Mouse (Mus musculus): ENCODE results near the gene Efhd1.

Gene Efhd1

DNA sequence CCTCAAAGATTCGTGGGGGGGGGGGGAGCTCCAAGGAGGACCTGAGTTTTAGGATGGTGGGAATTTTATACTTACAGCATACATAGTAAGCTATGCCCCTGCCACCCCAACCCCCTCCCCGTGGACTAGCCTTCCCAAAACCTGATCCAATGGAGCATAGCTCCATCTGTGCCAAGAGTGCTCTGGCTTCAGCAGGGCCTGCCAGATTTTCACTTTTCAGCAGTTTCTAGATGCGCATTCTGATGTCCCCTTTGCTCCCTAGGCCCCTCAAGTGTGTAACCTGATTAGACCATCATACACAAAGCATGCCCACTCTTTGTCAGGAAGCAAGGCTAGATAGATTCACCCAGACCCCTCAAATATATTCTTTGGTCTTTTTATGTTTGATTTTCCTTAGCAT is 6.0 kb downstream of the Efhd1 start:
- no peak for DNase-seq (ENCODE audit: low read depth, low spot score)

DNA sequence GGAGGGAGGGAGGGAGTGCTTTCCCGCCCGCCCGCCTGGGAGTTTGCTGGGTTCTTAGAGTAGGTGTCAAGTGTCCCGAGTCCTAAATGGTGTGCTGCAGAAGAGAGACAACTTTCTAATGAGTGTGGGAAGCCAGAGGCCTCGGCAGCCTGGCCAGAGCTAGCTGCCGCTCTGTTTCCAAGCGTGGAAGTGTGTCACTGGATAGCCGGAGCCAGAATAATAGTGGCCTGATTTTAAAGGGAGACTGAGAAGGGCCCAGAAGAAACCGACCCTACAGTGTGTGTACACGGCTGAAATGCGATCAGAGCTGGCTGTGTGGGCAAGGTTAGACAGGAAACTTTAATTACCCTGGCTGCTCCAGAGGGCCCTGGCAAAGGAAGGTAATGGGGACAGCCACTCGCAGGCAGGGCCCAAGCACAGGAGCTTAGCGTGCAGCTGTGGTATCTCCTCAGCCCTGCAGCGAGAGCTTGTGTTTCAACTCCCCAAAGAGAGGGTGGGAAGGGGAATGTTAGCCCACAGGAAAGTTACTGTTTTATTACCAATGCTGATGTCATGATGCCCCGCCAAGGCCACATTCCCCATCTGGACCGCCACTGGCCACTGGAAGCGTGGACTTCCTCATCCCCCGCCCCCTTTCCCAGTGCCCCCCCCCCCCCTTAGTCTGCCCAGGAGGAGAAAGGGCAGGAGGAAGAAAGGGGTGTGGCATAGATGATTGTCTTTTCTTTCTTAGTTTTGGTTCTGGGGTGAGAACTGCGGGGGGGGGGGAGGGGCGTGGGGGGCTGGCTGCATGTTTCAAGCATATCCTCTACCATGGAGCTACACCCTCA is 6.7 kb downstream of the Efhd1 start:
- DNase-seq (ENCODE audit: low read depth, low spot score), result no peak

DNA sequence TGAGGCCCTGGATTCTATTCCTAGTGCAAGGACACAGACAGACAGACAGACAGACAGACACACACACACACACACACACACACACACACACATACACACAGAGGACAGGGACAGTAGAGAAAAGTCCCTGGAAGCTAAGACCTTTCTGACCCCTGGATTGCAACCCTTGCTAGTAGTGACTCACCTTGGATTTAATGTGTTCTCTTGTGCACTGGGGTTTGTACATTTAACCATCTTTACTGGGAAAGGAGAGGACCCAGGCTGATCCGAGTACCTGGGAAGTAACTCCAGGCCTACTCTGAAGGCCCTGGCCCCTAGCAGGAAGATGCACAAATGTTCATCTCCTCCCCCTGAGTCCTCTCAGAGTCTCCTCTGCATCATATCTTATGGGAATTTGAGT is 7.4 kb downstream of the Efhd1 start:
- DNase-seq (ENCODE audit: low read depth, low spot score), result no peak

DNA sequence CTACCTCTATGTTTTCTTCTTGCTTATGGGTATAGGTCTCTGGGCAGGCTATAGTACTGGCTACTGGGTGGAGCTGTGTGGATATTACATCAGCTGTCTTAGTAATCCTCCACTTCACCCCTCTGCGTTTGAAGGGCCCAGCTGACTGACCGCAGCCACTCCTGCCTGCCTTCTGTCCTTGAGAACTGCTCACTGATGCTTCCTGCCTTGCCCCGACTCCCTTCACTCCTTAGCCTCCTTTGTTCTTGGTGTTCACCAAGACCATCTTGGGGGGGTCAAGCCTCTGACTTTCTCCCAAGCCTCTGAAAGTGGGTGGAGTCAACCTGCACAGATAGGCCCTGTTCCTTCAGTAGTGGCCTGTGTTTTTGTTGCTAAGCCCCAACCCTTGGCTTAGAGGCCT is 8.3 kb downstream of the Efhd1 start:
- no peak for DNase-seq (ENCODE audit: low read depth, low spot score)

DNA sequence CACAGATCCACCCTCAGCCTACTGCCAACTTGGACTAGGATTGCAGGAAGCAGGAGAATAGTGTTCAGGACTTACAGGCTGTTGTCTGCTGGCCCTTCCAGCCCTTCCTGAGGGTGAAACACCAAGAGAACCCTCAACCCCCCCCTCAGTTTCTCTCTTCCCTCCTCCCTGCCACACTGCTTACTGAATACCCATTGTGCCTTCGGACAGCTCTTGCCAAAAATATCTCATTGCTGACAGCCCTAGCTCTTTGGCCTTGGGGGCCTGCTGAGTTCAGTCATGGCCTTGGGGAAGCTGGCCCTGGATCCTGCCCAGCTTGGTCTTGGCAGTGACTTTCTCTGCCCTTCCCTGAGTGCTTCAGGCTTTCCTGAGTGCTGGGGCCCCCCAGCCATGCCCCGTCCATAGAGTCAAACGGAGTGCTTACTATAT is 9.4 kb downstream of the Efhd1 start:
- no peak for DNase-seq (ENCODE audit: low read depth, low spot score)

DNA sequence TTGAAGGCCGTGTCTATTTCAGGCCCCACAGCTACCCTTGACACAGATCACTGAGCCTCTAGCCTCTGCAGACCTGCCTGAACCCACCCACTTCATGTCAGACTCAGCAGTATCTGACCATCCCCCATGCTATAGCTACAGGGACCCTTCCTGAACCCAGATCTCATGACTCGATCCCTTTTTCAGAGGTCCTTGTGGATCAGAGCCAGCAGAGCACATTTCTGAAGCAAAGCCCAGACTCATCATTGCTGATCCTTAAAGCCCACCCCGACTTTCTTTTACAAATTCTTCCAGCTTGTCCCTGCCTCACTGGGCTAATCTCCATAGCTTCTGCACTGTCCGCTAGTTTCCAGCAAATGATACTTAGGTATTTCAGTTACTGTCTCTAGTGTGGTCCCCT is 10.0 kb downstream of the Efhd1 start:
- no peak for DNase-seq (ENCODE audit: low read depth, low spot score)

DNA sequence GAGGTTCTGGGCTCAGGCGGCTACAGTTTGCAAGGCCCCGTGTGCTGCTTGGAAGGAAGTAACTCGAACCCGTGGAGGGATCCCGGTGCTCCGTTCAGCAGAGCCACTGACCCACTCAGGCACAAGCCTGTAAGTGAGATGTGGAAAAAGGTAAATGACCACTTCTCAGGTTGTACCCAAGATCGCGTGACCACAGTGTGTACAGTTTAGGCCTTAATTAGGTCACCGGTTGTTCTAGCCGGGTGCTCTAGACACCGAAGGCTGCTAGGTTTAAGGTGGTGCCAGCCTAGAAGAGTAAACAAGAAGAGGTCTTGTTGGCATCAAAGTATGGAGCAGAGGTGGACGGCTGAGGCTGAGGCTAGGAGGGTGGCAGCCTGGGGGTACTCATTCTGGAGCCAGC is 11.0 kb downstream of the Efhd1 start:
- no peak for DNase-seq (ENCODE audit: low read depth, low spot score)

DNA sequence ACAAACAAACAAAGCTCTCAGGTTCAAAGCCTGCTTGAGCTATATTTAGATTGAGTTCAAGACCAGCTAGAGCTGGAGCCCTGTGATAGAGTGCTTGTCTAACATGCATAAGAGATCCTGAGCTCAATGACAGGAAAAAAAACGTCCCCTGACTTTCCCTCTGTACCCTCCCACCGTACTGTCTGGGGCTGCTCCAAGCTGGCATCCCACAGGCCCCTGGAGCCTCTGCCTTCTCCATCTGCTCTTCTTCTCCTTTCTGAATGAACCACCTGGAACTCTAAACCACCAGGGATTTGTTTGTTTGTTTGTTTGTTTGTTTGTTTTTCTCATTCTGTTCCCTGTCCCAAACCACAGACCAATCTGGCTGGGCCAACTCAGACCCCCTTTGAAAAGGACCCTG is 11.9 kb downstream of the Efhd1 start:
- DNase-seq (ENCODE audit: low read depth, low spot score), result no peak

DNA sequence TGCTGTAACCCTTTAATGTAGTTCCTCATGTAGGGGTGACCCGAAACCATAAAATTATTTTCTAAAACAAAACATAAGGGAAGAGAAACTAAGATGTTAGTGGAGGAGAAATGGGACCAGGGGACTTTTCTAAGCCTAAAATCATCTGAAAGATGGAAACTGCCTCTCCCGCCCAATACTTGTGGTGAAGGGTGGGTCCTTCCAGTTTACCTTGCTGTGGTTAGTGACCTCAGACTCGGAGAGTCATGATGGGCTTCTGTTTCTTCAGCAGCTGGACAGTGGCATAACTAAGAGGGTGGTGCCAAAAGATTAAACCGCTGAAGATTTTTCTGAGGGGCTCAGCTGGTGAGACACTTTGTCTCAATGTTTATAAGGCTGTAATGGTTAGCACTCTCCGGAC is 16.1 kb downstream of the Efhd1 start:
- DNase-seq (ENCODE audit: low read depth, low spot score), result peak; percentile 36

DNA sequence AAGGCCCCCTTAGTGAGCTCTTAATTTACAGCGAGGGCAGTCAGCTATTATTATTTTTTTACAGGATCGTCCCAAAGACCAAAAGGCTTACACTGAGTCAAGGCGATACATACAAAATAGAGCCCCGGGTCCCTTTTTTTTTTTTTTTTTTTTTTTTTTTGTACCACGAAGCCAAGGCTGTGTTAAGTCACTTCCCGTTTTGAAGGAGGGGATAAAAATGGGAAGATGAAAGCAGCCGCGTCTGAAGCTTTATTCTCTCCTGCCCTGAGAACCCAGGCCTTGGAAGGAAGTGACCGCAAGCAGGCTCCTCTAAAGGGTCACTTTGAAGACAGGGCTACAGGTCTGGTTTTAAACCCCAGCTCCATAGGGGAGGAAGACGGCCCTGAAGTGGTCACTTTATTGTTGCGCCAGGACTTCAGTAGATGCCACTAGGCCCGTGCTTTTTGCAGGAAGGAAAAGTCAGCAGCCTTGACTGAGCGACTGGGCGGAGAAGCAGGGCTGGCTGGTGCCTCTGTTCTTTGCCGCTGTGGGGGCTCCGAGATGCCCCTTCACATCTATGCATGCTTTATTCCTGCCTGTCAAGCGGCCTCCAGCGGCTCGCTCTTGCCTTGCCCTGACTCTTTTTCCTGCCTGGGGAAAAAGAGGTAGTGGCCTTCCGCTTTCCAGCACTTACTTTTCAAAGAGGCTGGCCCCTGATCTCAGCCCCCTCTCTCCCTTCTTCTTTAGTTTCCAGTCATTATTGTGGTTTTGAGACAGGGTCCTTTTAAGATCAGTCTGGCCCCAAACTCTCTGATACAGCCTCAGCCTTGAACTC is 17.6 kb downstream of the Efhd1 start:
- DNase-seq (ENCODE audit: low read depth, low spot score), result no peak

DNA sequence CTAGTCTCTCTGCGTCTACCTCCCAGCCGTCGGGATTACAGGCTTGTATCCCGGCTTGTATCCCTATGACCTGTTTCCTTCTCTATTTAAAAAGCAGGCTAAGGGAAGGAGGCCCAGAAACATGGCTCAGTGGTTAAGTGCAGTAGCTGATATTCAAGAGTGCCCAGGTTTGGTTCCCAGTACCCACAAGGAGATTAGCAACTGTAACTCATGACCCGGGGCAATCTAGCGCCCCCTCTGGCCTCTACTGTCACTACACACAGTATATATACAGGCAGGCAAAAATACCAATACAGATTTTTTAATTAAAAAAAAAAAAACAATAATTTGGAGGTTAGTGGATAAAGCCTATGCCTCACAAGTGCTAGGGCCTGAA is 18.2 kb downstream of the Efhd1 start:
- no peak for DNase-seq (ENCODE audit: low read depth, low spot score)

DNA sequence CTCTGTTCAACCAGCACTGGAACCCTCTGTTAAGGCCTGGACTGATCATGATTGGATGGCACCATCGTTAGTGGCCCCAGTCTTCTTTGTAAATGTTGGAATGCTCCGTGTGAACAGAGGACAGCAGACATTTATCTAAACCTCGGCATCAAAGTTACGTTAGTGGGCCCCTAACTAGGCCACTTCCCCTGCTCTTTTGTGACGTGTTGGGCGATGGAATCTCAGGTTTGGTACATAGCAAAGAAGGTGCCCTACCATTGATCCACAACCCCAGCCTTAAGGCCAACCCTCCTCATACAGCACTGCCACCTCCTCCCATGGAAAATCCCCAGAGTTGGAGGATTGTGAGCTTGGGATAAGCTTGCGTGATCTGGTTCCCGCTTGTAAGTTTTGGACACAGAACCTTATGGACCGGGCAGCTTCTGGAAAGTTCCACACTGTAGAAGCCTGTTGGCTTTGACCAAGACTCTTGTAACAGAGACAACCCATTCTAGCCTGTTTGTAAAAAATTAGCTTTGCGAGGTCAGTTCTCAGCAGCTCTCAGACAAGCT is 19.3 kb downstream of the Efhd1 start:
- no peak for DNase-seq (ENCODE audit: low read depth, low spot score)

DNA sequence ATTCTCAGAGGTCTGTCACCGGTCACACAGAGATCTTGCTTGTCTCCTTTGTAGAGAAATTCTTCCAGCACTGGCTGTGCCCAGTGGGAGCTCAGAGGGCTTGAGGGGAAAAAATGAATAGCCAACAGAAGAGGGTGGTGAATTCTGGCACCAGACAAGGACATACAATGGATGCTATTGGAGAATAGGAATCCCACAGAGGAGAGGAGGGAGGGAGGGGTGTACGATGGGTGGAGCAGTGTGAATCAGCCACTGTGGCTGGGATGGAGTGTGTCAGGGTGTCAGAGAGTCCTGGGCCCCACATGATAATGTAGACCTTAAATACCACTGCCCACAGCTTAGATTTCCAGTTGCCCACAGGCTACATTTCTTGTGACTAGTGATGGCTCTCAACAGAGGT is 22.9 kb downstream of the Efhd1 start:
- DNase-seq (ENCODE audit: low read depth, low spot score), result no peak

DNA sequence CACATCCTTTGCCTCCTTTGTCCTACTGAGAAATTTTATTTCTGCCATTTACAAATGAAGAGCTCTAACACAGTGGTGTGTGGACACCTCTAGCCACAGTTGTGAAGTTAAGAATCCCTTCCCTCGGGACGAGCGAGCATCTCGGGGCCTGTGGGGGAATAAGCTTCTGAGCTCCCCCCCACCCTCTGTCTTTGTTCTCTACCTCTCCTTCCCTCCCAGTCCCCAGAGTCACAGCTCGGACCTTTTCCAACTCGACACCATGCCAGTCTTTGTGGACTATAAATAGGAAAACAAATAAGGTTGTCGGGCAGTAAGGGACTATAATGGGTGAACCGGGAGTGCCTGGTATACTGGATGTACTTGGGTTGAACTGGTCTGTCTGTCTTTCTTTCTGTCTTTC is 27.3 kb downstream of the Efhd1 start:
- DNase-seq (ENCODE audit: low read depth, low spot score), result no peak

DNA sequence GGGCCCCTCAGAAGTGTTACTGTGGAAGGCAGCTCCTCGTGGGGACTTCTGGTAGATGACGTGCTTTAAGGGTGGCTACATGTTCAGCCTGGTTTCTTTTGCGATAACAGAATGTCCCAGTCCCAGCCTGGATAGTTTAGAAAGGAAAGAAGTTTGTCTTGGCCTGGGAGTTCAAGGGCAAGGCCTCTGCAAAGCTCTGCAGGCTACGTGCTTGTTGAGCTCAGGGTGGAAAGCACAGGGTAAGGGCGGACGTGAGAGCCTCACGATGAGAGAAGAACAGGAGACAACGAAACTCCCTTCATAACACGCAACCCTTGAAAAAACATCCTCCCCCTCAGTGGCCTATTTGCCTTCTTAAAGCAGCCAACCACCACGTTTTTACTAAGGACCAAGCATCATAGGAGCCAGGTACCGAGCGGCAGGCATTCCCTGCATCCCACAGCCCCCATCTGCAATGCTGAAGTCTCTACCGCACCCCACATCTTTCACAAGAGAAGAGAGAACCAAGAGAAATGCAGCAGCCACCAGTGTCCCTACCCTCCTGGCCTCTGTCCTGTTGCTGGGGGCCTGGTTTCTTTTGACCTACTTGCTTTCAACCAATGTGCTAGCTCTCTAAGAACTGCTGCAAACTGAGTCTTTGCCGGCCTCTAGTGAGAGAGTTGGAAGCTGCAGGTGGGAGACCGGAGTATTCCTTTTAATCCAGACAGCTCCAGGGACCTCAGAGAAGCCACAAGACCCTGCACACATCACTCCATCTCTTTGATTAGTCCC is 28.4 kb downstream of the Efhd1 start:
- DNase-seq (ENCODE audit: low read depth, low spot score), result no peak

DNA sequence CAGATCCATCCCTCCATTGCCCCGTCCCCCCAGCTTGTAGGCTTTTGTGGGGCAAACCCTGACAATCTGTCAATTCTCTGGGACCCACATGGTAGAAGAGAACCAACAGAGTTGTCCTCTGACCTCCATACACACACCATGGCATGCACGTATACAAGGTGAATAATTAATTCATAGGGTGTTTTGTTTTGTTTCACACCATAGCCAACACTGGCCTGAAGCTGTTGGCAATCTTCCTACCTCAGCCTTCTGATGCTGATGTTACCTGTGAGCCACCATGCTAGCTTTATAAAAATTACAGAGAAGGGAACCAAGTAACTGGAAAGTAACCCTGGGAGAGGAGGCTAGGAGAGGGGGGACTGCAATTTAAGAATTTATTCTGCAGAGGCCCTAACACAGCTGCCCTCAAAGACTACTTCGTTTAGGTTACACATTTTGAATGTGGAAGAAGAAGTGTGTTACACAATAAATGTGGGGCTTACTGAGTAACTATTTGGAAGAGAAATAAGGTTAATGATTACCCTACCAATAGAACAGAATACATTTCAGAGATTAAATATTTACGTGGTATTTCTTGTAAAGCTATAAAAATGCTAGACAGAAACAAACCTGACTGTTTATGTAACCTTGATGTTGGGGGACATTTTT is 30.0 kb downstream of the Efhd1 start:
- no peak for DNase-seq (ENCODE audit: low read depth, low spot score)

DNA sequence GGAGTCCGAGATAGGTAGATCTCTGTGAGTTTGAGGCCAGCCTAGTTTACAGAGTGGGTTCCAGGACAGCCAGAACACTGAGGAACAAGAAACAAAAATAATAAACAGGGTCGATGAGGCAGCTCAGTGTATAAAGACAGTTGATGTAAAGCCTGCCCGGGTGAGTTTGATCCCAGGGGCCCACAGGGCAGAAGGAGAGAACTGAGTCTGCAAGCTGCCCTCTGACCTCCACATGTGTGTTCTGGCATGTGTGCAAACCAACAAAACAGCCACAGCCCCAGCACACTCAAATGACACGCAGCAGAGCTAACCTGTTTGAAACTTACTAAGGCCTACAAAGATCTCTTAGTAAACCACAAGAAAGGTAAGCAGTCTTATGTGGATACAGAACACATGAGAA is 30.8 kb downstream of the Efhd1 start:
- no peak for DNase-seq (ENCODE audit: low read depth, low spot score)

DNA sequence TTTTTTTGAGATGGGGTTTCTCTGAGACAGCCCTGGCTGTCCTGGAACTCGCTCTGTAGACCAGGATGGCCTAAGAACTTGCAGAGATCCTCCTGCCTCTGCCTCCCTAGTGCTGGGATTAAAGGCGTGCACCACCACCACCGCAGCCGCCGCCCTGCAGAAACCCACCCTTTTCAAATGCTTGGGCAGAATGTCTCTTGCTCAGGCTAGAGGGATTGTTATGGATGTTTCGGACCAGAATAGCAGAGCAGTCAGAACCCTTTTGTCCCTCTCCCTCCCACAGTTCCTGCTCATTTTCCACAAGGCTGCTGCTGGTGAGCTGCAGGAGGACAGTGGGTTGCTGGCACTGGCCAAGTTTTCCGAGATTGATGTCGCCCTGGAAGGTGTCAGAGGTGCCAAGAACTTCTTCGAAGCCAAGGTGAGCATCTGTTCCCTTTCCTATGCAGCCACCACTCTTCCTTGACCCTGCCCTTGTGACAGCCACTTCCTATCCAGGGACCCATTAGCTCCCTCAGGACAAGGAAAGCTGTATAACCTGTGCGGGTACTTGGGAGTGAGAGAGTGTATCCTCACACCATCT is 33.3 kb downstream of the Efhd1 start:
- no peak for DNase-seq (ENCODE audit: low read depth, low spot score)

DNA sequence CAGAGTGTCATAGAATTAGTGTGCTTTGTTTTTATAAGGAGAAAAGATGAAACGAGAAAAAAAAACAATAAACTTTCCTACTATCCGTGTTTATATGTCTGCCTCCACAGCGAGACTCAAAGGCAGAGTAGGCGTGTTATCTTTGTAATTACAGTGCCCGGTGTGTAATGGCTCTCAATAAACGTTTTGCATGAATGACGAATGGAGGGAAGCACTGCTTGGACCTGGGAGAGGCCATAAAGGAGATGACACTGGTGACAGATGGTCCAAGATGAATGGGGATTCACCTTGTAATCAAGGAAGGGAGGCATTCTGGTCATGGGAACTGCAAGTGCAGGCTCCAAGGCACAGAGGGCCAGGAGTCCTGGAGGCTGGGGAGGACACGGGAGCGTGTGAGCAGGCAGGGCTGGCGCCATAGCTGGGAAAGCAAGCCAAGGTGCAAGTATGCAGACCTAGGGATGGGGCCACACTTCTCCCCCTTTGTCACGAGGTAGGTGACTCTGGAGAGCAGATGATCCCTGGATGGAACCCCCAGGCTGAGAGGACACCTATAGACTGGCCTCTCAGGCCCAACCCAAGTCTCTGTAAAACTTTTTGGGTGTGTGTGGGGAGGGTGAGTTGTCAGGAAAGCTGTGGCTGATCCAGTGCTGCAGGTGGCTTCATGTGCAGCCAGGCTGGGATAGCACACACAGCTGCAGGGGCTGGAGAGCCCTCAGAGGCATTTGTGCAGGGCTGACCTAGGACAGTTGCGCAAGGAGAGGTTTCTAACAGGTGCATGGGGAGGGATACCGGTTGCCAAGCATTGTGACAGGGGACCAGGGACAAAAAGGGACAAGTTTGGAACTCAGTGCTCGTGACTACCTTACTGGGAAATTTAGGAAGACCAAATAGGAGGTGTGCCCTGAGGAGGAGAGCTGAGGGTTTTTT is 36.5 kb downstream of the Efhd1 start:
- peak; percentile 14 for DNase-seq (ENCODE audit: low read depth, low spot score)

DNA sequence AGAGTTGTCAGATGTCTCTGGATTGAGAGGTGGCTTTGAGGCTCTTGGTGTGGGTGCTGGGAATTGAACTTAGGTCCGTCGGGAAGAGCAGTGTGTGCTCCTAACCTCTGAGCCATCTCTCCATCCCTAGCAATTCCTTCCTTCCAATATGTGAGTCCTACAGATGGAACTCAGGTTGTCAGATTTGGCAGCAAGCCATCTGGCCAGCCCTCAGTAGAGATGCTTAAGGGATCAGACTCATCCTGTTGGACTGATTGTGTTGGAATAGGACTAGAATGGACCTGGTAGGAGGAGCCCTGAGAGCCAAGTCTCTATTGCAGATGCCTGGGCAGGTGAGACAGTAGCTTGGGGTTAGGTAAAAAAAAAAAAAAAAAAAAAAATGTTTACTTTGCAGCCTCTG is 37.8 kb downstream of the Efhd1 start:
- DNase-seq (ENCODE audit: low read depth, low spot score), result no peak

Data from A20 (cell line).